Mouse (Mus musculus) gastrocnemius, postnatal 10 days (tissue): ENCODE data around the gene Gtse1. TPM values are rescaled to one million over a fixed set of nuclear protein-coding genes. Genes with fewer than 3 reads are reported as not detected.

Experiments used
- total RNA-seq, 2 experiments: library from RNA; stranded (reverse); gene quantifications; 2 replicates each; pipeline ENCODE4 v1.2.3; 2021

The Gtse1 gene
- total RNA-seq, 2 experiments from 2014 or later = 2.4 to 2.7 TPM

Other genes with a start within 250 kb of the Gtse1 start
- gene Ppara, start 124.8 kb upstream of the Gtse1 start, total RNA-seq = 1 to 10 TPM; 5.0 to 6.5 TPM
- gene Cdpf1, start 48.0 kb upstream of the Gtse1 start, total RNA-seq = 10 to 100 TPM; 27.5 to 30.7 TPM
- under 1 TPM; 0.20 to 0.31 TPM for gene Pkdrej, start 38.0 kb upstream of the Gtse1 start, total RNA-seq
- gene Ttc38, start 27.4 kb upstream of the Gtse1 start, total RNA-seq = 1 to 10 TPM; 4.2 to 6.8 TPM
- gene Trmu, start 19.6 kb downstream of the Gtse1 start, total RNA-seq = 10 to 100 TPM; 21.5 to 27.2 TPM
- under 1 TPM; 0.73 to 0.88 TPM for gene Celsr1, start 174.0 kb downstream of the Gtse1 start, total RNA-seq
- gene Gramd4, start 197.9 kb downstream of the Gtse1 start, total RNA-seq = 10 to 100 TPM; 11.4 to 11.5 TPM